Mouse (Mus musculus) left cerebral cortex, adult 18-20 months (tissue): ENCODE measurements around the gene Pafah1b3. TPM values are rescaled to one million over a fixed set of nuclear protein-coding genes. Genes with fewer than 3 reads are reported as not detected.
"Not testable (repeated sequence)": the region's sequence is repeated elsewhere in the genome, so short reads cannot be mapped to it uniquely, and the experiment has no call there.

Source experiments
- DNase-seq, 2 experiments: peaks; one replicate each; pipeline ENCODE4 v3.0.0; 2021 to 2022; ENCODE audit warnings: low spot score in 2 of 2, mixed read lengths in 1 of 2
- total RNA-seq, 2 experiments: library from RNA; stranded (reverse); gene quantifications; 2 replicates each; pipeline ENCODE4 v1.2.3; 2021

The Pafah1b3 gene
- total RNA-seq, 2 experiments from 2014 or later, result 35.7 to 36.9 TPM

- DNase-seq, result no peak
These were observed 28.1 kb downstream of the Pafah1b3 start for GRCm38 (mm10) chr7:25269545-25270271.

GRCm38 (mm10) chr7:25269029-25269428 lies 28.8 kb downstream of the Pafah1b3 start:
- DNase-seq, result no peak

GRCm38 (mm10) chr7:25268588-25268987 lies 29.2 kb downstream of the Pafah1b3 start:
- DNase-seq, result no peak

GRCm38 (mm10) chr7:25267751-25268463 lies 29.9 kb downstream of the Pafah1b3 start:
- peak; percentile 96 to 99 for DNase-seq

- DNase-seq, result peak; percentile 98 to 99
These were observed 30.5 kb downstream of the Pafah1b3 start, which contains the start of gene Cic for GRCm38 (mm10) chr7:25267301-25267750. Cic (plus strand) TSS chr7:25267704.

- no peak for DNase-seq
These were observed 31.4 kb downstream of the Pafah1b3 start for GRCm38 (mm10) chr7:25266180-25266962.

- DNase-seq, result not testable (repeated sequence)
These were observed 32.0 kb downstream of the Pafah1b3 start for GRCm38 (mm10) chr7:25265743-25266142.

GRCm38 (mm10) chr7:25263968-25264870 lies 33.6 kb downstream of the Pafah1b3 start:
- DNase-seq, result no peak

- DNase-seq, result no peak
These were observed 35.9 kb downstream of the Pafah1b3 start for GRCm38 (mm10) chr7:25261896-25262295.

GRCm38 (mm10) chr7:25251822-25252221 lies 46.0 kb downstream of the Pafah1b3 start:
- peak in 1 of 2 experiments; percentile 37 for DNase-seq

GRCm38 (mm10) chr7:25251071-25251791 lies 46.6 kb downstream of the Pafah1b3 start:
- DNase-seq, result peak in 1 of 2 experiments; percentile 39

GRCm38 (mm10) chr7:25250141-25250972 lies 47.4 kb downstream of the Pafah1b3 start, which contains the start of gene Erf:
Erf (minus strand) TSS chr7:25250761.
- DNase-seq, result peak; percentile 94 to 96

GRCm38 (mm10) chr7:25249314-25250140 lies 48.3 kb downstream of the Pafah1b3 start:
- peak; percentile 57 to 71 for DNase-seq

- no peak for DNase-seq
These were observed 48.9 kb downstream of the Pafah1b3 start for GRCm38 (mm10) chr7:25248846-25249313.

GRCm38 (mm10) chr7:25248018-25248647 lies 49.7 kb downstream of the Pafah1b3 start:
- peak; percentile 74 to 85 for DNase-seq

GRCm38 (mm10) chr7:25247498-25247897 lies 50.3 kb downstream of the Pafah1b3 start:
- no peak for DNase-seq

- no peak for DNase-seq
These were observed 51.0 kb downstream of the Pafah1b3 start for GRCm38 (mm10) chr7:25246759-25247137.
